Mouse (Mus musculus) G1E (cell line): Measurements from ENCODE around the gene Fgfr2. TPM values are rescaled to one million over a fixed set of nuclear protein-coding genes. Genes with fewer than 3 reads are reported as not detected.

Experiments
- ATAC-seq: 2 replicates; pipeline ENCODE4 v1.8.0; 2016; ENCODE audit warnings: mild to moderate bottlenecking; ENCODE audit not compliant: insufficient number of reproducible peaks, poor library complexity, low FRiP score, severe bottlenecking; ENCODE audit errors: extremely low read depth
- DNase-seq: peaks from one replicate; pipeline ENCODE4 v3.0.0; 2012; ENCODE audit warnings: low spot score
- H3K27me3 ChIP-seq: 2 replicates; pipeline ENCODE4 v1.6.1; 2012; ENCODE audit warnings: mild to moderate bottlenecking, low read length, inconsistent platforms; ENCODE audit not compliant: insufficient read depth
- H3K36me3 ChIP-seq: replicated peaks from 2 replicates; pipeline ENCODE3; 2012; ENCODE audit warnings: mild to moderate bottlenecking, inconsistent platforms
- H3K4me1 ChIP-seq: 2 replicates; pipeline ENCODE4 v1.6.1; 2012; ENCODE audit warnings: low read depth, low read length, inconsistent platforms, mixed read lengths; ENCODE audit not compliant: insufficient read depth
- H3K4me3 ChIP-seq: 2 replicates; pipeline ENCODE4 v1.5.1; 2012; ENCODE audit warnings: low read depth, mild to moderate bottlenecking, inconsistent platforms, low read length, moderate library complexity, mixed read lengths
- H3K9me3 ChIP-seq: replicated peaks from 2 replicates; pipeline ENCODE4 v1.6.1; 2012; ENCODE audit warnings: inconsistent platforms
- CTCF ChIP-seq: IDR thresholded peaks from 2 replicates; pipeline ENCODE4 v1.5.1; 2012; ENCODE audit warnings: low read depth, low read length, inconsistent platforms, mixed read lengths
- GATA1 ChIP-seq: IDR thresholded peaks from 2 replicates; pipeline ENCODE4 v1.6.1; 2012; ENCODE audit warnings: borderline replicate concordance, low read length, inconsistent platforms, mixed read lengths
- GATA2 ChIP-seq: IDR thresholded peaks from 2 replicates; pipeline ENCODE4 v1.6.1; 2012; ENCODE audit warnings: low read depth, low read length, inconsistent platforms, borderline replicate concordance
- POLR2AphosphoS5 ChIP-seq: IDR thresholded peaks from 2 replicates; pipeline ENCODE4 v1.6.1; 2012; ENCODE audit warnings: low read depth, low read length, inconsistent platforms; ENCODE audit not compliant: insufficient replicate concordance
- TAL1 ChIP-seq: conservative IDR thresholded peaks from 2 replicates; pipeline ENCODE4 v1.6.1; 2012; ENCODE audit warnings: low read depth, low read length, inconsistent platforms, mixed read lengths
- polyA plus RNA-seq: library from polyadenylated mRNA; stranded (reverse); fragments of >175 nt; gene quantifications from 2 replicates; pipeline ENCODE4 v1.2.3, GENCODE M21; 2012
- total RNA-seq, 2 experiments: library from RNA; stranded (forward) in 1 of 2; stranded (reverse) in 1 of 2; fragments of 200-1000 nt in 1 of 2; fragments of >200 nt in 1 of 2; fragmentation: Nextera tagmentation in 1 of 2; gene quantifications; 2 replicates each; pipeline ENCODE4 v1.2.3; 2014 to 2017

The Fgfr2 gene
- total and polyA plus RNA-seq, 3 experiments = 0.22 TPM; not detected in 2

DNA sequence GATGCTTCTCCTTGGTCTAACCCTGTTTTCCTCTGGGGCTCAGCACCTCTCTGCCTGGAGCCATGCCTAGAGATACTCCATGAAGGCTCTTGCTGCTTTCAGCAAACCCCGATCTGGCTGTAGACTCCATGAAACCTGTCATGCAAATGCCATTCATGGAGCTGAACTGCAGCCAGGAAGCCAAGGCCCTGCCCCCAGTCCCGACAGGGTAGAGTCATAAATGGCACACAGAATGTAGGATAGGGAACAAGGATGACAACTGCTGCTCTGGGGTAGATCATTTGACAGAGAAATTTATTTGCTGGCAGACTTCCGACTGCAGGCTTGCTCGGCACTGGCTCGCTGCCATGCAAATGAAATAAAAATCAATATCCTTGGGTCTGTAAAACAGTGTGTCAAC is 112.0 kb downstream of the Fgfr2 start:
- TF ChIP-seq TAL1 (no peak), GATA2 (no peak), CTCF (no peak), GATA1 (no peak), POLR2AphosphoS5 (no peak)
- no peaks in the 10 kb centered on the region for H3K9me3 ChIP-seq
- DNase-seq (no peak), ATAC-seq (no peak)
- H3K4me1 ChIP-seq = no peaks in the 10 kb centered on the region
- no peak overlapping the region for H3K4me3 ChIP-seq
- peaks cover 87% of the 10 kb centered on the region for H3K36me3 ChIP-seq
- H3K27me3 ChIP-seq = no peaks in the 10 kb centered on the region

DNA sequence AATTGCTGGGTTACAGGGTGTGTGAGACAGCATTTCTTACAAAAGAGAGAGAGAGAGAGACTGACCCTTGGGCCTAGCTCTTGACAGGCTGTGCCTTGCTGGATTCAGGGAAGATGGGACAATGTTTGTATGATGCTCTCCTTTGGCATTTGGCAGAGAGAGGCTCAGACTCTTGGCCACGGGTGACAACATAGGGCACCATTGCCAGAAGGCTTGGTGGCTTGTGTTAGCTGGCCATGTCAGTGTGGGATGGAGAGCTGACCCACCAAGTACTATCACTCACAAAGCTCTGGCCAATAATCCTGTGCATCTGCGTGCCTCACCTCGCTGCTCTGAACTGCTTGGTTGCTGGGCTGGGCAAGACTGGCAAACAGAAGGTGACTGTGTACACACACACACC is 112.7 kb downstream of the Fgfr2 start:
- DNase-seq (no peak), ATAC-seq (no peak)
- no peaks in the 10 kb centered on the region for H3K4me1 ChIP-seq
- no peak overlapping the region for H3K4me3 ChIP-seq
- H3K9me3 ChIP-seq = no peaks in the 10 kb centered on the region
- H3K36me3 ChIP-seq = peaks cover 89% of the 10 kb centered on the region
- H3K27me3 ChIP-seq = no peaks in the 10 kb centered on the region
- TF ChIP-seq TAL1 (no peak), GATA2 (no peak), CTCF (no peak), POLR2AphosphoS5 (no peak), GATA1 (no peak)

DNA sequence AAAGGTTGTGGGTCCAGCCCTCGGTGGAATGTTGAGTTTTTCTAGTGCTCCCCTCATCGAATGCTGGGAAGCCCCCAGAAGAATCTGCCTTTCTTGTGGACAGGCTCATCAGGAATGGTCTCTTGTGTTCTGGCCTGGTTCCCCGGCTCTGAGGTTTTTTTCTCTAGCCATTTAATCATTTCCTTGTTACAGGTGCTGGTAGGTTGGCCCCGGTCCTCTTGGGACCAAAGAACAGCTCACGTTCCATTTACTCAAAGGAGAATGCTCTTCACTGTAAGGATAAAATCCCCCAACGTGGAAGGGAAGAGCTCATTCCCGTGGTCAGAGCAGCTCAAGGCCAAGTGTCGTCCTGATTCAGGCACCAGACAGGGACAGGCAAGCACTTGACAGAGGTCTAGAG is 113.5 kb downstream of the Fgfr2 start:
- TF ChIP-seq GATA2 (no peak), CTCF (no peak), TAL1 (no peak), POLR2AphosphoS5 (no peak), GATA1 (no peak)
- Histone ChIP-seq H3K4me3 (no peak overlapping the region), H3K27me3 (no peaks in the 10 kb centered on the region), H3K4me1 (peaks cover 4% of the 10 kb centered on the region; the same call in 1 of the 2 replicates), H3K9me3 (no peaks in the 10 kb centered on the region), H3K36me3 (peaks cover 89% of the 10 kb centered on the region)
- DNase-seq (no peak), ATAC-seq (no peak)

DNA sequence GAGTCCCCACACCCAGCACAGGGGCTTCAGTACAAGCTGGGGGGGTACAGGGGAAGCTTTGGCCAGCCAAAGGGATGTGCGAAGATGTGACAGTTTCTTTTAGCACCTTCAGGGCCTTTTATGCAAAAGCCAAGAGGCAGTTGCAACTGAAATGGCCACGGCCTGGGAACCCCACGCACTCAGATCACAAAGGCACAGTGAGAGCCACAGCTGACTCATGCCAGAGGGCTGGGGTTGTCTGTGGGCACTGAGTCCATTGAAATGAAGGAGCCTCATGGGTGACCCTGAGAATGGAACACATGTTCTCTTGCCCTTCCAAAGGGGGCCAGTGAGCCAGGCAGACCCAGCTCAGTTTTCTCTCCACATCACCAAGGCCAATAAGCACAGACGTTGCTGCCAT is 114.5 kb downstream of the Fgfr2 start:
- no peak for DNase-seq
- H3K4me1 ChIP-seq = peaks cover 8% of the 10 kb centered on the region; the same call in 1 of the 2 replicates

DNA sequence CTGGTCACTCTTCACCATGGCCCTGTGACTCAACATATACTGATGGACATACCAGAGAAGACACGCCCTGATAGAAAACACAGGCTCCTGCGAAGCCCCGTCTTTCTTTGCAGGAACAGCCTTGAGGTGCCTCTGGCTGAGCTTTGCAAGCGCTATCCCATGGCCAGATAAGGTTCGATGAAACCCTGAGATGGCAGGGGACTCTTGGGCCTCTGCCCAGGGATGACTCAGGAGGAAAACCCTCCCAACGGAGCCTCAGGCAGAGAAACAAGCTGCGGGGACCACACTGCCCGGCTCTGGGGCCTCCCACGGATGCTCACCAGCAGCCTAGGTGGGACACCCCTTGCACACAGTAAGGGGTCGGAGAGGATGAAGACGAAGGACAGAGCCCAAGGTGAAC is 115.8 kb downstream of the Fgfr2 start:
- H3K4me3 ChIP-seq = no peak overlapping the region
- H3K9me3 ChIP-seq = no peaks in the 10 kb centered on the region
- TF ChIP-seq GATA2 = no peak
- TF ChIP-seq POLR2AphosphoS5 = no peak
- no peak for TF ChIP-seq GATA1
- no peak for TF ChIP-seq TAL1
- no peak for TF ChIP-seq CTCF
- no peak for DNase-seq
- peaks cover 8% of the 10 kb centered on the region; the same call in 1 of the 2 replicates for H3K4me1 ChIP-seq
- ATAC-seq = no peak
- no peaks in the 10 kb centered on the region for H3K27me3 ChIP-seq
- H3K36me3 ChIP-seq = peaks cover 88% of the 10 kb centered on the region

More for the DNA sequence above, 114.5 kb downstream of the Fgfr2 start:
- TF ChIP-seq GATA2 = no peak
- TF ChIP-seq GATA1 = no peak
- TF ChIP-seq CTCF = no peak
- TF ChIP-seq POLR2AphosphoS5 = no peak
- TF ChIP-seq TAL1 = no peak
- no peak overlapping the region for H3K4me3 ChIP-seq
- H3K36me3 ChIP-seq = peaks cover 87% of the 10 kb centered on the region
- H3K9me3 ChIP-seq = no peaks in the 10 kb centered on the region
- no peaks in the 10 kb centered on the region for H3K27me3 ChIP-seq
- no peak for ATAC-seq

DNA sequence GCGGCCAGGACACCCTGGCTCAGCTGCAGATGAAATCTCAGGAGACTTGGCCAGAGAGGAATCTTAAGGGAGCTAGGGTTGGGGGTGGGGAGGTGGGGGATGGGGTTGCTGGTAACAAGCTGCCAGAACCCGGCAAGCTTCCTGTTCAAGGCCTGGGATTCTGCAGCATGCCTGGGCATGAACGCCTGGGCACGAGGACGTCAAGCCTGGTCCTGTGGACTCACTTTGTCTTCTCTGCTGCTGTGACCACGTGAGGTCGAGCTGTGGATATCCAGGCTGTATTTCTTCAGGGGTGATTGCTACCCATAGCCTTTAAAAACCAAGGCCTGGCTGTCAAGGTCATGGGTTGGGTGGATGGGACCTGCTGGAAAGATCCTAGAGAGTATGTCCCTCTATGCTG is 117.4 kb downstream of the Fgfr2 start:
- DNase-seq (no peak), ATAC-seq (no peak)
- Histone ChIP-seq H3K4me3 (no peak overlapping the region), H3K4me1 (peaks cover 8% of the 10 kb centered on the region; the same call in 1 of the 2 replicates), H3K36me3 (peaks cover 96% of the 10 kb centered on the region), H3K9me3 (no peaks in the 10 kb centered on the region), H3K27me3 (no peaks in the 10 kb centered on the region)
- TF ChIP-seq GATA2 (no peak), POLR2AphosphoS5 (no peak), TAL1 (no peak), GATA1 (no peak), CTCF (no peak)
